Mouse (Mus musculus): ENCODE results near the gene Tbc1d4. TPM values are rescaled to one million over a fixed set of nuclear protein-coding genes. Genes with fewer than 3 reads are reported as not detected.

Tbc1d4 gene
- polyA plus RNA-seq, 1 experiment, result 1.6 TPM

DNA sequence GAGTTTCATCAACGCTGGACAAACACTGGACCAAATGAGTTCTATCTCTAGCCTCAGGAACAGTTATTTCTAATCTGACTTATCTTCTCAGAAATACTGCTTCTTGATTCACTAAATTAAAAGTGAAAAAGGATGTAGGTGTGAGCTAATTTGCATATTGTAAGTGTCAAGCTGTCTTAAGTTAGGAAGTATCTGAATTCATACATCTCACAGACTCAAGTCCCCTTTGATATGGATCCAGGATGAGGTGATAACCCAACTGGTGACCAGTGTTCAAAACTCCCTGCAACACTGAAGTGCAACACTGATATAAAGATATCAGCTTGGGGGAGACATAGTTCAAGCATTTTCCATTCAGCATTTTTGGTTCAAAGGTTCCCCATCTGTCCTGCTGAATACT lies 141.5 kb downstream of the Tbc1d4 start:
- H3K36me3 ChIP-seq (ENCODE audit: control insufficient read depth, insufficient read depth, low read length, poor library complexity, severe bottlenecking), result no peaks in the 10 kb centered on the region
- H3K27me3 ChIP-seq (ENCODE audit: control insufficient read depth, insufficient read depth, low read length, poor library complexity, severe bottlenecking), result no peaks in the 10 kb centered on the region
- H3K9me3 ChIP-seq (replicated peaks; ENCODE audit: control insufficient read depth, insufficient read depth, low read length, poor library complexity, severe bottlenecking), result no peaks in the 10 kb centered on the region
- no peak overlapping the region for H3K27ac ChIP-seq (ENCODE audit: insufficient read depth, low read length)
- H3K9ac ChIP-seq (ENCODE audit: low read depth, poor library complexity, severe bottlenecking), result no peak overlapping the region
- TF ChIP-seq POLR2A (IDR thresholded peaks at IDR 0.05; ENCODE audit: insufficient read depth, low read length) (no peak), CTCF (IDR thresholded peaks at IDR 0.05; ENCODE audit: low read depth, low read length) (no peak), EP300 (IDR thresholded peaks at IDR 0.05; ENCODE audit: insufficient read depth, low read depth, low read length) (no peak)
- H3K4me3 ChIP-seq (ENCODE audit: low read depth, low read length), result no peak overlapping the region
- H3K4me1 ChIP-seq (ENCODE audit: control insufficient read depth, insufficient read depth, low read length), result no peaks in the 10 kb centered on the region

- no peak overlapping the region for H3K27ac ChIP-seq (ENCODE audit: insufficient read depth, low read length)
- H3K4me1 ChIP-seq (ENCODE audit: control insufficient read depth, insufficient read depth, low read length), result no peaks in the 10 kb centered on the region
- TF ChIP-seq POLR2A (IDR thresholded peaks at IDR 0.05; ENCODE audit: insufficient read depth, low read length) (no peak), EP300 (IDR thresholded peaks at IDR 0.05; ENCODE audit: insufficient read depth, low read depth, low read length) (no peak), CTCF (IDR thresholded peaks at IDR 0.05; ENCODE audit: low read depth, low read length) (no peak)
- no peaks in the 10 kb centered on the region for H3K27me3 ChIP-seq (ENCODE audit: control insufficient read depth, insufficient read depth, low read length, poor library complexity, severe bottlenecking)
- H3K36me3 ChIP-seq (ENCODE audit: control insufficient read depth, insufficient read depth, low read length, poor library complexity, severe bottlenecking), result no peaks in the 10 kb centered on the region
- no peaks in the 10 kb centered on the region for H3K9me3 ChIP-seq (replicated peaks; ENCODE audit: control insufficient read depth, insufficient read depth, low read length, poor library complexity, severe bottlenecking)
- H3K9ac ChIP-seq (ENCODE audit: low read depth, poor library complexity, severe bottlenecking), result no peak overlapping the region
- H3K4me3 ChIP-seq (ENCODE audit: low read depth, low read length), result no peak overlapping the region
These were observed 142.5 kb downstream of the Tbc1d4 start for GRCm38 (mm10) chr14:101466521-101466920.

DNA sequence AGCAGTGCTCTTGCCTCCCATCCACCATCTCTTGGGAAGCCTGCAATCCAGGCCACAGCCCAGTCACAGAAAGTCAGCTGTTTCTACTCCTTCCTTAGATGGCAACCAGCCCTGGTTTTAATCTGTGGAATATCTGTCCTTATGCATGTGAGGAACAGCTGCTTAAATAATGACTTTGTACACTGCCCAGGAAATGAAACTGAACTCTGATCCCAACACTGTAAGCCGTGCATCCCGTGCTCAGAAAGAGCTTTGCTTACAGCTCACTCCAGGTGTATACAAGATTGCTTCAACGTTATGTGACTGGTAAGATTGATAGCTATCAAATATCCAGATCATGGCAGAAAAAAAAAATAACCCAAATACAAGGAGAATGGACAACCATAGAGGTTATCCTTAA lies 143.1 kb downstream of the Tbc1d4 start:
- Histone ChIP-seq H3K27ac (ENCODE audit: insufficient read depth, low read length) (no peak overlapping the region), H3K4me1 (ENCODE audit: control insufficient read depth, insufficient read depth, low read length) (no peaks in the 10 kb centered on the region), H3K36me3 (ENCODE audit: control insufficient read depth, insufficient read depth, low read length, poor library complexity, severe bottlenecking) (no peaks in the 10 kb centered on the region), H3K27me3 (ENCODE audit: control insufficient read depth, insufficient read depth, low read length, poor library complexity, severe bottlenecking) (no peaks in the 10 kb centered on the region), H3K9ac (ENCODE audit: low read depth, poor library complexity, severe bottlenecking) (no peak overlapping the region), H3K4me3 (ENCODE audit: low read depth, low read length) (no peak overlapping the region), H3K9me3 (replicated peaks; ENCODE audit: control insufficient read depth, insufficient read depth, low read length, poor library complexity, severe bottlenecking) (no peaks in the 10 kb centered on the region)
- TF ChIP-seq EP300 (IDR thresholded peaks at IDR 0.05; ENCODE audit: insufficient read depth, low read depth, low read length) (no peak), CTCF (IDR thresholded peaks at IDR 0.05; ENCODE audit: low read depth, low read length) (no peak), POLR2A (IDR thresholded peaks at IDR 0.05; ENCODE audit: insufficient read depth, low read length) (no peak)

DNA sequence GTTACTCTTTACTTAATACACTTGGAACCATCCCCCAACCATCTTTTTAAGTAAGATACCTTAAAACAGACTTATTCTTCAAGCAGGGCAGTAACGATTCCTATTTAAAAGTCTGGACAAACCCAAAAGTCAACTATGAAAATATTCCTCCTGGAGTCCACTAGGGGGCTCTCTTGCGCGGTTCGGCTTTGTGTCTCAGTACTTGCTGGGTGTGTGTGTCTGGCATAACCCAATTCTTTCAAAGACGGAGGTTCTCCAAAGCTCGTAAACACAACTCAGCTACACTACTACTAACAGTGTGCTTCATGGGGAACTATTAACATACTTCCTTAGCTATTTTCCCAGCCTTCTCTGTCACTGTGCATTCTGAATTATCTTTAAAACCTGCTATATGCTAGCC lies 148.2 kb downstream of the Tbc1d4 start:
- H3K4me3 ChIP-seq (ENCODE audit: low read depth, low read length), result no peak overlapping the region
- no peaks in the 10 kb centered on the region for H3K9me3 ChIP-seq (replicated peaks; ENCODE audit: control insufficient read depth, insufficient read depth, low read length, poor library complexity, severe bottlenecking)
- H3K27me3 ChIP-seq (ENCODE audit: control insufficient read depth, insufficient read depth, low read length, poor library complexity, severe bottlenecking), result no peaks in the 10 kb centered on the region
- H3K27ac ChIP-seq (ENCODE audit: insufficient read depth, low read length), result no peak overlapping the region
- peak; percentile 55 for TF ChIP-seq CTCF (IDR thresholded peaks at IDR 0.05; ENCODE audit: low read depth, low read length)
- no peak for TF ChIP-seq EP300 (IDR thresholded peaks at IDR 0.05; ENCODE audit: insufficient read depth, low read depth, low read length)
- no peak for TF ChIP-seq POLR2A (IDR thresholded peaks at IDR 0.05; ENCODE audit: insufficient read depth, low read length)
- H3K4me1 ChIP-seq (ENCODE audit: control insufficient read depth, insufficient read depth, low read length), result no peaks in the 10 kb centered on the region
- H3K9ac ChIP-seq (ENCODE audit: low read depth, poor library complexity, severe bottlenecking), result no peak overlapping the region
- no peaks in the 10 kb centered on the region for H3K36me3 ChIP-seq (ENCODE audit: control insufficient read depth, insufficient read depth, low read length, poor library complexity, severe bottlenecking)

DNA sequence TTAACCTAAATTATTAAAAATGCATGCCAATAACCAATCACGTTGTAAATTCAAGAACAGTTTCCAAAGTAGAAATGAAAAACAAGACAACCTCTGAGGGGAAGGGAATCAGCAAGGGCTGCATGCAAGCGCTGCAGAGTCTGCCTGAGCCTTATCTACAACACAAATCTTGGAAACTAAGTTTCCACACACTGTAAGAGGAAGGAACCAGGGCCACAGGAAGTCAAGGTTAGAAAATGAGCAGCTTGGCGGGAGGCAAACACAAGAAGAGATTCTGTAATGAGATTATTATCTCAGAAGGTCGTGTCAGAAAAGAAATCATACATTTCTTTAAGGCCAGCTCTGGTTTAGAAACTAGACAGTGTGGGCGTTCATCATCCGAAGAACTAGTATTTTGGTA lies 156.1 kb downstream of the Tbc1d4 start:
- Histone ChIP-seq H3K4me3 (ENCODE audit: low read depth, low read length) (no peak overlapping the region), H3K9me3 (replicated peaks; ENCODE audit: control insufficient read depth, insufficient read depth, low read length, poor library complexity, severe bottlenecking) (no peaks in the 10 kb centered on the region), H3K27me3 (ENCODE audit: control insufficient read depth, insufficient read depth, low read length, poor library complexity, severe bottlenecking) (no peaks in the 10 kb centered on the region), H3K27ac (ENCODE audit: insufficient read depth, low read length) (no peak overlapping the region), H3K9ac (ENCODE audit: low read depth, poor library complexity, severe bottlenecking) (no peak overlapping the region), H3K36me3 (ENCODE audit: control insufficient read depth, insufficient read depth, low read length, poor library complexity, severe bottlenecking) (no peaks in the 10 kb centered on the region), H3K4me1 (ENCODE audit: control insufficient read depth, insufficient read depth, low read length) (no peaks in the 10 kb centered on the region)
- TF ChIP-seq POLR2A (IDR thresholded peaks at IDR 0.05; ENCODE audit: insufficient read depth, low read length), result no peak
- no peak for TF ChIP-seq EP300 (IDR thresholded peaks at IDR 0.05; ENCODE audit: insufficient read depth, low read depth, low read length)
- no peak for TF ChIP-seq CTCF (IDR thresholded peaks at IDR 0.05; ENCODE audit: low read depth, low read length)

DNA sequence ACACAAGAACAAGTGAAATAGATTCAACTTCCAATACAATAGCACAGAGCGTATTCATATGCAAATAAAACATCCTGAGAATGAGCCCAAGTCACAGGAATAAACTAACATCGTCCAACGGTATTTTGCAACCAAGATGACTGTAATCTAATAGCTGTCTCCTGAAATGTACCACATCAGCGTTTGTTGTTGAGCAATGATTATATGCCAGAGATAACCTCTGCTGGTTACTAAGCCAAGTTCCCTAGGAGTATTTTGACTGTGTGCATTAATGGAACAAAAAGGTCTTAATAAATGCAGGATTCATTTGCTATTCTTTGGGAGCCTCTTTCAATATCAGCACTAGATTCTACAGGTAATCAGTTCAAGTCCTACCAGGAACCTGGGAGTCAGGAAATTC lies 161.1 kb downstream of the Tbc1d4 start:
- Histone ChIP-seq H3K4me1 (ENCODE audit: control insufficient read depth, insufficient read depth, low read length) (no peaks in the 10 kb centered on the region), H3K27ac (ENCODE audit: insufficient read depth, low read length) (no peak overlapping the region), H3K9me3 (replicated peaks; ENCODE audit: control insufficient read depth, insufficient read depth, low read length, poor library complexity, severe bottlenecking) (no peaks in the 10 kb centered on the region), H3K9ac (ENCODE audit: low read depth, poor library complexity, severe bottlenecking) (no peak overlapping the region), H3K36me3 (ENCODE audit: control insufficient read depth, insufficient read depth, low read length, poor library complexity, severe bottlenecking) (no peaks in the 10 kb centered on the region), H3K4me3 (ENCODE audit: low read depth, low read length) (no peak overlapping the region), H3K27me3 (ENCODE audit: control insufficient read depth, insufficient read depth, low read length, poor library complexity, severe bottlenecking) (no peaks in the 10 kb centered on the region)
- TF ChIP-seq POLR2A (IDR thresholded peaks at IDR 0.05; ENCODE audit: insufficient read depth, low read length) (no peak), CTCF (IDR thresholded peaks at IDR 0.05; ENCODE audit: low read depth, low read length) (no peak), EP300 (IDR thresholded peaks at IDR 0.05; ENCODE audit: insufficient read depth, low read depth, low read length) (no peak)

Measured in ES-Bruce4 (cell line).